Mouse (Mus musculus): Measurements from ENCODE around the gene Pds5a.
"Not testable (repeated sequence)": the region's sequence is repeated elsewhere in the genome, so short reads cannot be mapped to it uniquely, and the experiment has no call there.

The Pds5a gene

DNA sequence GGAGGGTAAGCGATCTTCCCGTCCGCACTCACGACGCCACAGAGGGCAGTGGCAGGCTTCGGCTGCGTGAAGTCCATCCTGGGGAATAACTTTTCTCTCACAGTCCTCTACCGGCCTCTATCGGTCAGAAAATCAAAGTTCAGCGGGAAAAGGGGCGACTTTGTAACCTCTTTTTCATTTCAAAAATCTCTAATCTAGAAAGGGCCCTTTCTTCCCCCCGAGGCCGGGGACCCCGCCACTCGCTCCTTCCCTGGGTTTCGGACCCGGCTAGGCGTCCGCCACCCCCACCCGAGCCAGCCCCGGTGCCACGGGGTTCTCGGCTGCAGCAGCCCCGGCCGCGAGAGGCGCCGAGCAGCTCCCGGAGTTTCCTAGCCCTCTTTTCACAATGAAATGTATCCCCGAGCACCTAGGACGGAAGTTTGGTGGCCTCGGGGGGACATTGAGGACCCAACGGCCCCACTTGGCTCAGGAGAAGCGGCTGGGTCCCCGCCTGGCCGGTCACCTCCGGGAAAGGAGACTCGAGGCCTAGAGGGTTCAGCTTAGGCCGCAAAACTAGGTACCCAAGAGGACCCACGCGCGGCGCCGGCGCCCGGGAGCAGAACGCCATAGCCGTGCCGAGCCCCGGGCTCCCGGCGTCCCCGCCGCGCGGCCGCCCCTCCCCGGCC lies 1.1 kb downstream of the Pds5a start:
- peak; percentile 77 for DNase-seq (ENCODE audit: low read depth, low spot score)

DNA sequence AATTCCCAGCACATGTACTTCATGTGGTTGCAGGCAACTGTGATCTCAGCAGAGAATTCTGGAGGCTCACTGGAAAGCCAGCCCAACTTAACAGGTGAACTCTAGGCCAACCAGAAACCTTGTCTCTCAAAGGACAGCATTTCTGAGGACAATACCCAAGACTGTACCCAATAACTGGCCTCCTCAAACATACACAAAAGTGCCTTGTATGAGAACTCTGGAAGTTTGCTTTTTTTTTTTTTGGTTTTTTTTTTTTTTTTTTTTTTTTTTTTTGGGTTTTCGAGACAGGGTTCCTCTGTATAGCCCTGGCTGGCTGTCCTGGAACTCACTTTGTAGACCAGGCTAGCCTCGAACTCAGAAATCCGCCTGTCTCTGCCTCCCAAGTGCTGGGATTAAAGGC lies 4.0 kb downstream of the Pds5a start:
- not testable (repeated sequence) for DNase-seq (ENCODE audit: low read depth, low spot score)

GRCm38 (mm10) chr5:65693018-65693417 lies 5.1 kb downstream of the Pds5a start:
- DNase-seq (ENCODE audit: low read depth, low spot score), result no peak

DNA sequence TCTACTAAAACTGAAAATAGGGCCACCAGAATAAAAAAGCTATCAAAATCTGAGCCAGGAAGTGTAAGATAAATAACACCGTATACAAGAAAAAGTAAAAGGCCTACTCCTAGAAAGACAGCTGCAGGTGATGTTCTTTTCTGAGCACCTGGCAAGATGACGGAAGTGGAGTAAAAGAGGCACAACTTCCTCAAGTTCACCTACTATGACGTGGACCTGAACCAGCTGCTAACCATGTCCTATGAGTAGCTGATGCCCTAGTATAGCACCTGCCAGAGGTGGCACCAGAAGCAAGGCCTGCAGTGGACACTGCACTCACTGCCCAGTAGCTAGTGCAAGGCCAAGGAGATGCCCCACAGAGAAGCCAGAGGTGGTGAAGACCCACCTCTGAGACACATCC lies 9.3 kb downstream of the Pds5a start:
- no peak for DNase-seq (ENCODE audit: low read depth, low spot score)

GRCm38 (mm10) chr5:65686806-65687205 lies 11.3 kb downstream of the Pds5a start:
- DNase-seq (ENCODE audit: low read depth, low spot score), result no peak

GRCm38 (mm10) chr5:65678826-65679225 lies 19.2 kb downstream of the Pds5a start:
- DNase-seq (ENCODE audit: low read depth, low spot score), result peak; percentile 24

DNA sequence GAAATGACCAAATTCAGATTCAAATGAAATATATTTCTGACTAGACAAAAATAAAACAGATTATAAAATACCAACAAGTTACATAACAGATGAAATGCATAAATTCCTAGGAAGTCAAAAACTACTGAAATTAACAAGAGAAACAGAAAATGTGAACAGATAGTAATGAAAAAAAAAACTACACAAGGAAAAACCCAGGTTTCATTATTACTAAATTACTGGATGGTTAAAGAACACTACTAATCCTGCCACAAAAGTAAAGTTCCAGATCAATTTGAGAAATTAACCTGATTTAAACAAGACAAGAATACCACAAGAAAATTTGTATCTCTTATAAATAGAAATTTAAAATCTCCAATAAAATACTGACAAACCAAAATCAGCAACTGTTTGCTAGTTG lies 25.9 kb downstream of the Pds5a start:
- no peak for DNase-seq (ENCODE audit: low read depth, low spot score)

GRCm38 (mm10) chr5:65667644-65668043 lies 30.4 kb downstream of the Pds5a start:
- peak; percentile 45 for DNase-seq (ENCODE audit: low read depth, low spot score)

- DNase-seq (ENCODE audit: low read depth, low spot score), result no peak
Observed at GRCm38 (mm10) chr5:65665370-65665769, 32.7 kb downstream of the Pds5a start.

DNA sequence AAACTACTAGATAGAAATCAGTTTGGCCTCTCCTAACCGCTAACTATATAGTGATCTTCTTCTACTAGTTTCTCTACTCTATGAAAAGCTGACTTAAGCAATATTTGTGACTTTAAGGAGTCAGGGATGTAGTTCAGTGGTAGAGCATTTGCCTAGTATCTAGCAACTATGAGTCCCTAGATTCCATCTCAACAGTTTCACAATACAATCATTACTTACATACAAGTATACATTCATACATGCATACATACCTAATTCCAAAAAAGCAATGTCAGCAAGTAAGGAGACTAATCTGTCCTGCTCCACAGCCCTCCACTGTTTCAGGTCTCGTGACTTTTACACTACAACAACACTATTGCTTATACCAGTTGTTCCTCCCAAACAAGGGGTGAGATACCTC lies 36.1 kb downstream of the Pds5a start:
- DNase-seq (ENCODE audit: low read depth, low spot score), result no peak

DNA sequence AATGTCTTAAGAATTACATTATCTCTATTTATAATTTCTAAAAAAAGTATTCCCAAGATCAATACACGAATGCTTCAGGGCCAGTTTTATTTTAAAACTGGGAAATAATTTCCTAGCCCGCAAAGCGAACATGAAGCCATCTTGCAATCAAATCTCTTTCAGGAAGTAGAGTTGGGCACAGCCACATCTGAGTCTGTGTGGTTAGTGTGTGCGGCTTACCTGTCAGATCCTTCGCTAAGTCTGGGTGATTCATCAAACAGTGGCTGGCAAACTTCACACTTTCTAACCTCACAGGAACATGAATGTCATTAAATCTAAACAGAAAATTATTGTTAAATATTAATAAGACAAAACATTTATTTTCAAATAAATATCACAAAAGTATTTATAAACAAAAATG lies 44.3 kb downstream of the Pds5a start:
- no peak for DNase-seq (ENCODE audit: low read depth, low spot score)

GRCm38 (mm10) chr5:65638896-65639295 lies 59.2 kb downstream of the Pds5a start:
- no peak for DNase-seq (ENCODE audit: low read depth, low spot score)

DNA sequence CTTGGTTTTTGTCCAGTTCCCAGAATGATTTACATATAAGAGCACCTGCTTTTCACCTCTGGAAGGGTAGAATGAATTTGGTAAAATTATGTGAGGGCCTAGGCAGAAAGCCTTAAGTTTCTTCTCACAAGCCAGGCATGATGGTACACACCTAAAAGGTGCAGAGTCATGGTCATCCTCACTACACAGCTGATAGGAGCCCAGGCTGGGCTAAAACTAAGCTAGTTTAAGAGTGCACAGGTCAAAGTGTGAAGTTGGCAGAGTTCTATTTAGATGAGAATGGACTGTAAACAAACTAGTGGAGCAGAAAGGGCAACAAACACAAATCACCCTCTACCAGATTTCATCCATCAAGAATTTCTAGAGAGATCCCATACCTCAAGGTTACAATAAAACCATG lies 73.7 kb downstream of the Pds5a start:
- no peak for DNase-seq (ENCODE audit: low read depth, low spot score)

- no peak for DNase-seq (ENCODE audit: low read depth, low spot score)
Observed at GRCm38 (mm10) chr5:65613152-65613924, 84.7 kb downstream of the Pds5a start.

GRCm38 (mm10) chr5:65610541-65610940 lies 87.5 kb downstream of the Pds5a start:
- DNase-seq (ENCODE audit: low read depth, low spot score), result no peak

DNA sequence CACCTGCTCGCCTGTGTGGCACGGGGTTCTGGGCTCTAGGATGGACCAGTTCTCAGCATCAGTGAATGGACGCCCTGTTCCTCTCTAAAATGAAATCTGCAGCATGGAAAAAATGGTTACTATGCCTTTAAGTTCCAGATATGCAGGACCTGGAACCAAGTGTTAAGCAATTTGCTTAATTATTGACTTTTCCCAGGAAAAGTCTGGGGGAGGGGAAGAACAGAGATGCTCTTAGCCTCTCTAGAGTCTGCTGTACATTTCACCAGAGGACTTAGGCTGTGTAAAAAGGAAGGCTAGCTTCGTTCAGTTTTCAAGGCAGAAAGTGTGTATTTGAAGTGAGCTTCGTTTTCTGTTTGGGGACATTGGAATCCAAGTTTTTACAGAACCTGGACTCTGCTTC lies 88.3 kb downstream of the Pds5a start:
- no peak for DNase-seq (ENCODE audit: low read depth, low spot score)

DNA sequence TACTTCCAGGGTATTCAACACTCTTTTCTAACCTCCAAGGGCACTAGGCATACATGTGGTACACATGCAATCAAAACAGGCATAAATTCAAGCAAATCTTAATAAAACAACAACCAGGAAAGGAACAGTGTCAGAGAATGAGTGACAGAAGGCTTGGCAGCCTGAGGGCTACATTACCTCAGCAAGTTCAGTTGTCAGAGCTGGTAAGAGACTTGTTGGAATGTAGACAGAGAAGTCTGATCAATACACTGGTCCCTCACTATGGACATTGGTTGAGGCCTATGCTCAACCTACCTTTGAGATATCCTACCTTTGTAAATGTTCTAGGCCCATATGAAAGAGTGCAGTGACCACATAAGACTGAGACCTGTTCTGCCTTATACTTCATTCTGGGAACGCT lies 91.3 kb downstream of the Pds5a start:
- DNase-seq (ENCODE audit: low read depth, low spot score), result no peak

GRCm38 (mm10) chr5:65599681-65600080 lies 98.4 kb downstream of the Pds5a start:
- no peak for DNase-seq (ENCODE audit: low read depth, low spot score)

GRCm38 (mm10) chr5:65592421-65592820 lies 105.7 kb downstream of the Pds5a start:
- DNase-seq (ENCODE audit: low read depth, low spot score), result no peak

DNA sequence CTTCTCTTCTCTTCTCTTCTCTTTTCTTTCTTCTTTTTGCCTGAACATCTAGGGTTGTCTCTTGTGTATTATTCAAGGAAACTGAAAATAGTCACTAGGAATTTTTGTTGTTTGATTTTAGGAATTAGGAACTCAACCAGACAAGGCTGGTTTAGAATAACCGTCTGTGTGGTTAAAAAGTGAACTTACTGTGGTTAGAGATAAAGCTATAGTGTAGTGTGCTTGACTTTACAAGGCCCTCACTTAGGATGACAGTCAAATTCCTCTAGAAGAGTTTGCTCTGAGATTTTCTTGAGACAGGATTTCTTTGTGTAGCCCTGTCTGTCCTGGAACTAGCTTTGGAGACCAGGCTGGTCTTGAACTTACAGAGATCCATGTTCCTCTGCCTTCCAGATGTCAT lies 107.9 kb downstream of the Pds5a start:
- no peak for DNase-seq (ENCODE audit: low read depth, low spot score)

DNA sequence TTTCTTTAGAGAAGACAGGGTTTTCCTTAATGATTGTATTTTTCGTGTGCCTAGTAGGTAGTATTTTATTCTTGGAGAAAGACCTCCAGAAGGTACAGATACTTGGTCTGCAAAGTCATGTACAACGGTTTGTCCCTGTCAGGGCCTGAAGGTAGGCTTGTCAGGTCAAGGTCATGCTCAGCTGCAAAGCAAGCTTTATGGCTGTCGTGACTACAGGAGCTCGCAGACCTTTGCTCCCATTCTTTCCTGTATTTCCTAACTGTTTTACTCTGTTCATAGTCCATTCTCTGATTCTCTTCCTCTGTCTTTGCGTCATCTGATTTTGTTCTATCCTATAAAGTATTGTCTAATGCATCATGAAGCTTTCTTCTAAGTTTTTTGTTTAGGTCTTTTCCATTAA lies 111.8 kb downstream of the Pds5a start:
- no peak for DNase-seq (ENCODE audit: low read depth, low spot score)

DNA sequence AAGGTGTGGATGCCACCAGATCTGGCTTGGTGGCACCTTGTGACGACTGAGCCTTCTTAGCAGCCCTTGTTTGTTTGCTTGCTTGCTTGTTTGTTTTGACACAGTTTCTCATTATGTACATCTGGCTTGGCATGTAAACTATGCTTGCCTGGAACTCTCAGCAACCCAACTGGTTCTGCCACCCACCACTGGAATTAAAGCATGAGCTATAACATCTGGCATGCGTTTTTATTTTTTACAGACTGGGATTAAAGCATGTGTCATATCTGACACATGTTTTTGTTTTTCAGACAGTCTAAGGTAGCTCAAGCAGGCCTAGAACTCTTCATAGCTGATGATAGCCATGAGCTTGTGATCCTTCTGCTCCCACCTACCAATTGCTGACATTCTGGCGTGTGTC lies 119.5 kb downstream of the Pds5a start:
- no peak for DNase-seq (ENCODE audit: low read depth, low spot score)

GRCm38 (mm10) chr5:65575896-65576295 lies 122.2 kb downstream of the Pds5a start:
- DNase-seq (ENCODE audit: low read depth, low spot score), result no peak

All from ES-CJ7 (cell line).